22 mouse cellular contexts compared by ENCODE assay signal in genomic region chr17:5312307-5312706, GRCm38 (mm10).
DNase-seq lines count a peak whose midpoint lies in the region; ATAC-seq and TF ChIP-seq lines count a peak whose summit lies in the region.
"Had no signal": no experiment of that assay in that cellular context is flagged by ENCODE, and none has a peak within 500 bp of the region (broad histone marks: within the 10 kb centered on the region; RNA-seq: fewer than 3 reads in every experiment).

No protein-coding gene starts in this region.

- peaks cover 30% of the 10 kb centered on the region for H3K4me1 ChIP-seq in forebrain, embryonic 14.5 days (ENCODE audit: control insufficient read depth, insufficient read depth, low read length)
- H3K4me1 ChIP-seq in forebrain, embryonic 12.5 days: peaks cover 21% of the 10 kb centered on the region
- H3K4me1 ChIP-seq in intestine, embryonic 16.5 days (ENCODE audit: control insufficient read depth, insufficient read depth, low read length): peaks cover 21% of the 10 kb centered on the region
- H3K4me1 ChIP-seq in intestine, postnatal 0 days (replicated peaks; ENCODE audit: control insufficient read depth, insufficient read depth, low read length): no peaks in the 10 kb centered on the region
- H3K4me1 ChIP-seq in midbrain, embryonic 11.5 days (ENCODE audit: control insufficient read depth, insufficient read depth, low read length): no peaks in the 10 kb centered on the region
- no peaks in the 10 kb centered on the region; the same call in 1 of the 2 replicates for H3K4me1 ChIP-seq in midbrain, embryonic 10.5 days

- no peak overlapping the region for H3K4me2 ChIP-seq in forebrain, embryonic 14.5 days (ENCODE audit: low read length)
- no peak overlapping the region for H3K4me2 ChIP-seq in forebrain, embryonic 12.5 days
- H3K4me2 ChIP-seq in intestine, embryonic 16.5 days (ENCODE audit: low read depth, low read length): no peak overlapping the region
- H3K4me2 ChIP-seq in intestine, postnatal 0 days (replicated peaks; ENCODE audit: low read depth): no peak overlapping the region
- no peak overlapping the region for H3K4me2 ChIP-seq in midbrain, embryonic 11.5 days
- H3K4me2 ChIP-seq: embryonic facial prominence, embryonic 12.5 days; heart, embryonic 11.5 days; hindbrain, embryonic 12.5 days; hindbrain, embryonic 15.5 days had no signal

- H3K36me3 ChIP-seq in forebrain, embryonic 14.5 days (ENCODE audit: control insufficient read depth, insufficient read depth, low read length): peaks cover 16% of the 10 kb centered on the region; the same call in 1 of the 2 replicates
- peaks cover 9% of the 10 kb centered on the region; the same call in 1 of the 2 replicates for H3K36me3 ChIP-seq in forebrain, embryonic 12.5 days (replicated peaks)
- 0 out of 2 replicates have a peak, but pooled peaks cover 2% of the 10 kb centered on the region for H3K36me3 ChIP-seq in intestine, embryonic 16.5 days (ENCODE audit: control insufficient read depth, insufficient read depth, low read length)
- peaks cover 33% of the 10 kb centered on the region for H3K36me3 ChIP-seq in intestine, postnatal 0 days (ENCODE audit: control insufficient read depth, insufficient read depth)
- H3K36me3 ChIP-seq in midbrain, embryonic 11.5 days (ENCODE audit: control insufficient read depth, insufficient read depth, low read length): no peaks in the 10 kb centered on the region
- peaks cover 65% of the 10 kb centered on the region for H3K36me3 ChIP-seq in midbrain, embryonic 10.5 days

- no peaks in the 10 kb centered on the region for H3K27me3 ChIP-seq in forebrain, embryonic 14.5 days (replicated peaks; ENCODE audit: control insufficient read depth, insufficient read depth, low read length)
- H3K27me3 ChIP-seq in forebrain, embryonic 12.5 days: no peaks in the 10 kb centered on the region
- H3K27me3 ChIP-seq in intestine, embryonic 16.5 days (replicated peaks; ENCODE audit: control insufficient read depth, insufficient read depth, low read length): no peaks in the 10 kb centered on the region
- no peaks in the 10 kb centered on the region for H3K27me3 ChIP-seq in intestine, postnatal 0 days (replicated peaks; ENCODE audit: control insufficient read depth, insufficient read depth, low read length)
- no peaks in the 10 kb centered on the region for H3K27me3 ChIP-seq in midbrain, embryonic 11.5 days (ENCODE audit: control insufficient read depth, insufficient read depth, low read length)
- H3K27me3 ChIP-seq in midbrain, embryonic 10.5 days (ENCODE audit: low read depth, poor library complexity, severe bottlenecking): no peaks in the 10 kb centered on the region
- H3K27me3 ChIP-seq: embryonic facial prominence, embryonic 12.5 days; hindbrain, embryonic 12.5 days; hindbrain, embryonic 15.5 days had no signal

- TF ChIP-seq CTCF in intestine, postnatal 0 days (IDR thresholded peaks at IDR 0.05; ENCODE audit: low read depth): no peak
- TF ChIP-seq CTCF in brain, embryonic 14.5 days (IDR thresholded peaks at IDR 0.05; ENCODE audit: borderline replicate concordance, extremely low read depth, insufficient read depth, insufficient read length): no peak

- peak; percentile 55 for DNase-seq in forebrain, embryonic 14.5 days (ENCODE audit: low spot score)
- DNase-seq in midbrain, embryonic 11.5 days (ENCODE audit: low spot score, missing footprints): peak; percentile 45
- DNase-seq in midbrain, embryonic 10.5 days (ENCODE audit: low spot score): no peak
- DNase-seq in brain, embryonic 14.5 days (ENCODE audit: low read depth): peak; percentile 71
- DNase-seq in adrenal gland, postnatal 10 days: no peak
- DNase-seq: adrenal gland, adult 2 months; adrenal gland, postnatal 25 days; cerebellum, adult 18-20 months; cerebellum, adult 9-10 months; cerebellum, postnatal 14 days; gastrocnemius, adult 2 months; gastrocnemius, postnatal 14 days; heart, adult 11 months had no signal

- H3K27ac ChIP-seq in forebrain, embryonic 14.5 days (ENCODE audit: low read depth, low read length): no peak overlapping the region
- no peak overlapping the region for H3K27ac ChIP-seq in forebrain, embryonic 12.5 days
- peak overlapping the region; percentile 23; the same call in 1 of the 2 replicates for H3K27ac ChIP-seq in intestine, embryonic 16.5 days (ENCODE audit: low read length)
- H3K27ac ChIP-seq in intestine, postnatal 0 days (ENCODE audit: low read depth, low read length): no peak overlapping the region
- no peak overlapping the region for H3K27ac ChIP-seq in midbrain, embryonic 11.5 days (ENCODE audit: low read depth, low read length)
- no peak overlapping the region for H3K27ac ChIP-seq in midbrain, embryonic 10.5 days (replicated peaks)
- H3K27ac ChIP-seq: embryonic facial prominence, embryonic 12.5 days; gastrocnemius, adult 2 months; hindbrain, embryonic 12.5 days; hindbrain, embryonic 15.5 days had no signal

- no peak overlapping the region for H3K9ac ChIP-seq in forebrain, embryonic 14.5 days (ENCODE audit: low read length)
- no peak overlapping the region for H3K9ac ChIP-seq in forebrain, embryonic 12.5 days
- no peak overlapping the region for H3K9ac ChIP-seq in intestine, embryonic 16.5 days (ENCODE audit: low read depth, low read length)
- H3K9ac ChIP-seq in intestine, postnatal 0 days (ENCODE audit: low read depth, low read length): no peak overlapping the region
- H3K9ac ChIP-seq in midbrain, embryonic 11.5 days (ENCODE audit: low read length): no peak overlapping the region
- H3K9ac ChIP-seq: embryonic facial prominence, embryonic 12.5 days; hindbrain, embryonic 12.5 days; hindbrain, embryonic 15.5 days had no signal

- TF ChIP-seq POLR2A in brain, embryonic 14.5 days (IDR thresholded peaks at IDR 0.05; ENCODE audit: borderline replicate concordance, extremely low read depth, insufficient read depth, insufficient read length, poor library complexity, severe bottlenecking): no peak

- WGBS in forebrain, embryonic 14.5 days: 50% methylated on average over 5 of the region's 5 CpGs
- 72% methylated on average over 5 of the region's 5 CpGs for WGBS in forebrain, embryonic 12.5 days
- WGBS in intestine, embryonic 16.5 days: 72% methylated on average over 5 of the region's 5 CpGs
- WGBS in intestine, postnatal 0 days: 76% methylated on average over 5 of the region's 5 CpGs
- WGBS in midbrain, embryonic 11.5 days: 86% methylated on average over 5 of the region's 5 CpGs
- 91% methylated on average over 5 of the region's 5 CpGs for WGBS in midbrain, embryonic 10.5 days

- H3K4me3 ChIP-seq in forebrain, embryonic 14.5 days (ENCODE audit: low read depth, low read length): no peak overlapping the region
- no peak overlapping the region for H3K4me3 ChIP-seq in forebrain, embryonic 12.5 days (replicated peaks)
- no peak overlapping the region for H3K4me3 ChIP-seq in intestine, embryonic 16.5 days (ENCODE audit: low read length)
- H3K4me3 ChIP-seq in intestine, postnatal 0 days (ENCODE audit: low read depth, low read length): no peak overlapping the region
- H3K4me3 ChIP-seq in midbrain, embryonic 11.5 days (ENCODE audit: low read depth, low read length): no peak overlapping the region
- H3K4me3 ChIP-seq in midbrain, embryonic 10.5 days: no peak overlapping the region
- H3K4me3 ChIP-seq: embryonic facial prominence, embryonic 12.5 days; erythroblast, embryonic 14.5 days; gastrocnemius, adult 2 months; hindbrain, embryonic 12.5 days; hindbrain, embryonic 15.5 days had no signal

- H3K9me3 ChIP-seq in forebrain, embryonic 14.5 days (replicated peaks; ENCODE audit: control insufficient read depth, low read length): no peaks in the 10 kb centered on the region
- H3K9me3 ChIP-seq in forebrain, embryonic 12.5 days: no peaks in the 10 kb centered on the region
- no peaks in the 10 kb centered on the region for H3K9me3 ChIP-seq in intestine, embryonic 16.5 days (ENCODE audit: control insufficient read depth, low read length)
- H3K9me3 ChIP-seq in intestine, postnatal 0 days (ENCODE audit: control insufficient read depth): no peaks in the 10 kb centered on the region
- no peaks in the 10 kb centered on the region for H3K9me3 ChIP-seq in midbrain, embryonic 11.5 days (ENCODE audit: control insufficient read depth, low read length)
- no peaks in the 10 kb centered on the region for H3K9me3 ChIP-seq in midbrain, embryonic 10.5 days (replicated peaks)
- H3K9me3 ChIP-seq: embryonic facial prominence, embryonic 12.5 days; hindbrain, embryonic 12.5 days; hindbrain, embryonic 15.5 days had no signal

- ATAC-seq in forebrain, embryonic 14.5 days: no peak
- no peak for ATAC-seq in forebrain, embryonic 12.5 days (ENCODE audit: low FRiP score)
- ATAC-seq in intestine, embryonic 16.5 days: no peak
- no peak for ATAC-seq in intestine, postnatal 0 days
- ATAC-seq in midbrain, embryonic 11.5 days (ENCODE audit: low FRiP score): no peak
- ATAC-seq: CD4-positive, CD25-positive, alpha-beta regulatory T cell, adult 4 months had no signal

Comparison
In these comparisons a context has a peak if more than half of its experiments do, and no peak if none do; other contexts are left out.
1. DNase-seq: peak in forebrain, embryonic 14.5 days (single experiment), midbrain, embryonic 11.5 days (single experiment) and brain, embryonic 14.5 days (single experiment); none in midbrain, embryonic 10.5 days (single experiment) and adrenal gland, postnatal 10 days (single experiment).